Mouse (Mus musculus): ENCODE data around the gene Hdac5. TPM values are rescaled to one million over a fixed set of nuclear protein-coding genes. Genes with fewer than 3 reads are reported as not detected.

The Hdac5 gene
- total RNA-seq, 2 experiments from 2014 or later: 78.3 to 78.7 TPM

- peak overlapping the region; percentile 81 for H3K4me3 ChIP-seq
- intact Hi-C loops (cut with DNase I): loop anchor here (2.0 kb wide), 1 partner anchor 17 kb away; no protein-coding TSS in a partner anchor
- DNase-seq: no peak
These were observed 19.6 kb upstream of the Hdac5 start for GRCm38 (mm10) chr11:102249351-102250090.

GRCm38 (mm10) chr11:102248630-102249230 is 18.8 kb upstream of the Hdac5 start, which contains the start of gene BC030867:
Gene BC030867 (plus strand): TSS chr11:102248882.
- Histone ChIP-seq H3K27ac (no peak within 1 kb of the TSS), H3K4me3 (peak within 1 kb of the TSS; percentile 81)
- peak; percentile 78 for TF ChIP-seq CTCF (IDR thresholded peaks at IDR 0.05)
- intact Hi-C loops (cut with DNase I): loop anchor here (1.0 to 2.0 kb wide), 2 partner anchors 18 kb away; partner anchors contain the start of gene Hdac5
- peak; percentile 91 for DNase-seq

More at GRCm38 (mm10) chr11:102249351-102250090, 19.6 kb upstream of the Hdac5 start:
- no peak overlapping the region for H3K27ac ChIP-seq
- TF ChIP-seq CTCF (IDR thresholded peaks at IDR 0.05): no peak

- no peak overlapping the region for H3K27ac ChIP-seq
- TF ChIP-seq CTCF (IDR thresholded peaks at IDR 0.05): peak; percentile 37; the same call in 1 of the 2 replicates
- DNase-seq: no peak
- no peak overlapping the region for H3K4me3 ChIP-seq
- intact Hi-C loops (cut with DNase I): no loop called here
These were observed 16.9 kb upstream of the Hdac5 start for GRCm38 (mm10) chr11:102246871-102247270.

GRCm38 (mm10) chr11:102246273-102246635 is 16.3 kb upstream of the Hdac5 start:
- Histone ChIP-seq H3K4me3 (no peak overlapping the region), H3K27ac (no peak overlapping the region)
- intact Hi-C loops (cut with DNase I): no loop called here
- TF ChIP-seq CTCF (IDR thresholded peaks at IDR 0.05): no peak
- no peak for DNase-seq

- Histone ChIP-seq H3K27ac (no peak overlapping the region), H3K4me3 (peak overlapping the region; percentile 65)
- no peak for DNase-seq
- intact Hi-C loops (cut with DNase I): no loop called here
- no peak for TF ChIP-seq CTCF (IDR thresholded peaks at IDR 0.05)
These were observed 15.8 kb upstream of the Hdac5 start for GRCm38 (mm10) chr11:102245581-102246272.

GRCm38 (mm10) chr11:102244926-102245449 is 15.0 kb upstream of the Hdac5 start:
- Histone ChIP-seq H3K4me3 (peak overlapping the region; percentile 65), H3K27ac (peak overlapping the region; percentile 46; the same call in 1 of the 2 replicates)
- peak; percentile 69 for DNase-seq
- intact Hi-C loops (cut with DNase I): no loop called here
- TF ChIP-seq CTCF (IDR thresholded peaks at IDR 0.05): no peak

GRCm38 (mm10) chr11:102241874-102242273 is 11.9 kb upstream of the Hdac5 start:
- Histone ChIP-seq H3K4me3 (no peak overlapping the region), H3K27ac (no peak overlapping the region)
- intact Hi-C loops (cut with DNase I): no loop called here
- no peak for DNase-seq
- peak; percentile 19; the same call in 1 of the 2 replicates for TF ChIP-seq CTCF (IDR thresholded peaks at IDR 0.05)

GRCm38 (mm10) chr11:102241246-102241645 is 11.3 kb upstream of the Hdac5 start:
- no peak for TF ChIP-seq CTCF (IDR thresholded peaks at IDR 0.05)
- H3K27ac ChIP-seq: no peak overlapping the region
- DNase-seq: no peak
- intact Hi-C loops (cut with DNase I): no loop called here
- no peak overlapping the region for H3K4me3 ChIP-seq

GRCm38 (mm10) chr11:102240636-102241035 is 10.7 kb upstream of the Hdac5 start:
- intact Hi-C loops (cut with DNase I): no loop called here
- H3K27ac ChIP-seq: no peak overlapping the region
- no peak for TF ChIP-seq CTCF (IDR thresholded peaks at IDR 0.05)
- DNase-seq: no peak
- H3K4me3 ChIP-seq: no peak overlapping the region

GRCm38 (mm10) chr11:102236022-102236421 is 6.1 kb upstream of the Hdac5 start:
- Histone ChIP-seq H3K4me3 (no peak overlapping the region), H3K27ac (no peak overlapping the region)
- DNase-seq: no peak
- no peak for TF ChIP-seq CTCF (IDR thresholded peaks at IDR 0.05)
- intact Hi-C loops (cut with DNase I): no loop called here

GRCm38 (mm10) chr11:102229331-102229953 is 524 bp downstream of the Hdac5 start:
- intact Hi-C loops (cut with DNase I): no loop called here

GRCm38 (mm10) chr11:102228646-102229268 is 1.2 kb downstream of the Hdac5 start:
- intact Hi-C loops (cut with DNase I): no loop called here
- DNase-seq: no peak
- peak overlapping the region; percentile 95 for H3K4me3 ChIP-seq
- peak overlapping the region; percentile 97 for H3K27ac ChIP-seq
- TF ChIP-seq CTCF (IDR thresholded peaks at IDR 0.05): no peak

More at GRCm38 (mm10) chr11:102229331-102229953, 524 bp downstream of the Hdac5 start:
- H3K4me3 ChIP-seq: peak overlapping the region; percentile 95
- TF ChIP-seq CTCF (IDR thresholded peaks at IDR 0.05): no peak
- peak overlapping the region; percentile 97 for H3K27ac ChIP-seq
- DNase-seq: peak; percentile 57
